Mouse (Mus musculus): ENCODE data around the gene H2-DMb1.

DNA sequence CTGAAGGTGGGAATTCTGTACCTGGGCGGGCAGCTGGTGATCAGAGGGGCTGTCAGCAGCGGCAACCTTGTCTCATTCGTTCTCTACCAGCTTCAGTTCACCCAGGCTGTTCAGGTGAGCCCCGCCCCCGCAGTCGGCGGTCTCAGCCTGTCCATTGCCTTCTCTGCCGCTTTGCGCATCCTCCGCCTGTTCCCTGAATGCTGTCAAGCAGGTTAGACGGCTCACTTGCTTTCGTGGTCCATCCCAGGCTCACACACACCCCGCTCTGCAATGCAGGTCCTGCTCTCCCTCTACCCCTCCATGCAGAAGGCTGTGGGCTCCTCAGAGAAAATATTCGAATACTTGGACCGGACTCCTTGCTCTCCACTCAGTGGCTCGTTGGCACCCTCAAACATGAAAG is 40.0 kb downstream of the H2-DMb1 start:
- TF ChIP-seq CTCF (IDR thresholded peaks at IDR 0.05; ENCODE audit: extremely low read depth, insufficient read depth, insufficient read length, insufficient replicate concordance) (no peak), POLR2A (IDR thresholded peaks at IDR 0.05; ENCODE audit: low read depth, low read length) (no peak)
